Mouse (Mus musculus): ENCODE data around the gene Gpalpp1. TPM values are rescaled to one million over a fixed set of nuclear protein-coding genes. Genes with fewer than 3 reads are reported as not detected.

Gpalpp1 gene
- polyA plus RNA-seq, 3 experiments from 2014 or later, result 10.6 to 12.3 (median 10.6) TPM

Other genes starting within 250 kb of the Gpalpp1 start
- gene Kctd4, start 155.8 kb downstream of the Gpalpp1 start, polyA plus RNA-seq (2017; shearing (Covaris generic)), result 1 to 10 TPM in 2 of 3 experiments, under 1 TPM in 1; 0.64 to 2.3 (median 1.3) TPM
- 10 to 100 TPM; 41.4 to 54.9 (median 48.8) TPM for gene Gtf2f2, start 99.9 kb downstream of the Gpalpp1 start, polyA plus RNA-seq (2017; shearing (Covaris generic))
- gene Nufip1, start 131 bp upstream of the Gpalpp1 start, polyA plus RNA-seq (2017; shearing (Covaris generic)), result 1 to 10 TPM; 6.1 to 7.6 (median 7.1) TPM

Measured in inflammation-experienced regulatory T-cells, adult 6 months (primary cell).